Mouse (Mus musculus): ENCODE measurements around the gene Plaur. TPM values are rescaled to one million over a fixed set of nuclear protein-coding genes. Genes with fewer than 3 reads are reported as not detected.
"Not testable (repeated sequence)": the region's sequence is repeated elsewhere in the genome, so short reads cannot be mapped to it uniquely, and the experiment has no call there.

Gene Plaur
- polyA plus RNA-seq, 1 experiment: 1.3 TPM

DNA sequence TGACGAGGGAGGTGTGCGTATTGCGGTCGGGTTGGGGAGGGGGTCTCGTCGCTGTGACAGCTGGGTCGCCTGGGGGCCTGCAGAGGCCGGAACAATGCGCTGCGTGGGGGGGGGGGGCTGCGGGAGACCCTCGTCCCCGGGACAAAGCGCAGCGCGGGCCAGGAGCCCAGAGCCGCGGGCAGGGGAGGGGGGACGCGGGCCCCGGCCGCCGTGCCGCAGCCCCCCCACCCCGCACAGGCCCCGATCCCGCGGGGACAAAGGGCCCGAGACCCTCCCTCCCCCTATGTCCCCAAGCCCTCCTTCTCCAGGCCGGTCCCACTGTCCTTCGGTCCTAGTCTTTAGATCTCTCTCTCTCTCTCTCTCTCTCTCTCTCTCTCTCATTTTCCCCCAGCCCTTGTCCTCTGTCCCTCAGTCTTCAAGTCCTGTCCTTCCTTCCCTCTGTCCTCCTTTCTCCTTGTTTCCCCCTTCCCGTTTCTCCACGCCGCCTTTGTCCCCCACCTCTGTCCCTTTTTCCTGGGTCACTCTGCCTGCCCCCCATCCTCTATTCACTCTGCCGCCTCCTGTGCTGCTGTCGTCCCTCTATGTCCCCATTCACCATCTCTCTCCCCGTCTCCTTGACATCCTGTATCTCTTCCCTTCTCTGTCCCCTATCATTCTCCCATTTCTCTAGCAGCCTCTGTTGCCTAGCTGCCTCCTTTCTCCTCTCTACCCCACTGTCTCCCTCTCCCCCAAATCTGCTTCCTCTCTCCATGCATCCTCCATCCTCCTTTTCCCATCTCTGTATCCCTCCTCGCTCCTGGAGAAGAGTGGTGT lies 20.1 kb downstream of the Plaur start:
- Histone ChIP-seq H3K4me3 (ENCODE audit: insufficient read depth, low read length) (peak overlapping the region; percentile 61), H3K4me1 (ENCODE audit: control insufficient read depth, insufficient read depth, low read length) (peaks cover 2% of the 10 kb centered on the region), H3K27ac (ENCODE audit: insufficient read depth, low read length) (peak overlapping the region; percentile 74)
- TF ChIP-seq CTCF (IDR thresholded peaks at IDR 0.05; ENCODE audit: extremely low read depth, insufficient read depth, low read length) (no peak), POLR2A (IDR thresholded peaks at IDR 0.05; ENCODE audit: extremely low read depth, insufficient read depth, low read length) (no peak)

GRCm38 (mm10) chr7:24483291-24483690 lies 21.0 kb downstream of the Plaur start:
- peak overlapping the region; percentile 61; the same call in 1 of the 2 replicates for H3K4me3 ChIP-seq (ENCODE audit: insufficient read depth, low read length)
- not testable (repeated sequence) for H3K4me1 ChIP-seq (ENCODE audit: control insufficient read depth, insufficient read depth, low read length); H3K27ac ChIP-seq (ENCODE audit: insufficient read depth, low read length)

DNA sequence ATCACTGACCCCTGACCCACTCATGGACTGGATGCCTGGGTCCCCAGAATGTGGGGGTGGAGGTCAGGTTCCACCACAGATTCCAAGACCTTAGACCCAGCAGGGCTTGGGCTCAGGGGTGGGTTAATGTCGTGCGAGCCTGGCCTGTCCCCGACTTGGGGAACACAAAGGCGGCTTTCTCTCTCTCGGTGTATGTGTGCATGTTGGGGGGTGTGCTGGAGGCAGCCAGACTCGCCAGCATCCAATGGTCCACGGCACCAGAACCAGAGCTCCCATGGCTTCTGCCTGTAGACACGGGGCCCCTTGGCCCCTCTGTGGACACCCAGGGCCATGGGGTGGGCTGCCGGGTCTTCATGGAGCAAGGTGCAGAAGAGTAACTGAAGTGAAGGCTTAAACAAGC lies 23.2 kb downstream of the Plaur start:
- Histone ChIP-seq H3K4me1 (ENCODE audit: control insufficient read depth, insufficient read depth, low read length) (peaks cover 2% of the 10 kb centered on the region), H3K27ac (ENCODE audit: insufficient read depth, low read length) (peak overlapping the region; percentile 99), H3K4me3 (ENCODE audit: insufficient read depth, low read length) (peak overlapping the region; percentile 24)
- no peak for TF ChIP-seq POLR2A (IDR thresholded peaks at IDR 0.05; ENCODE audit: extremely low read depth, insufficient read depth, low read length)
- no peak for TF ChIP-seq CTCF (IDR thresholded peaks at IDR 0.05; ENCODE audit: extremely low read depth, insufficient read depth, low read length)

DNA sequence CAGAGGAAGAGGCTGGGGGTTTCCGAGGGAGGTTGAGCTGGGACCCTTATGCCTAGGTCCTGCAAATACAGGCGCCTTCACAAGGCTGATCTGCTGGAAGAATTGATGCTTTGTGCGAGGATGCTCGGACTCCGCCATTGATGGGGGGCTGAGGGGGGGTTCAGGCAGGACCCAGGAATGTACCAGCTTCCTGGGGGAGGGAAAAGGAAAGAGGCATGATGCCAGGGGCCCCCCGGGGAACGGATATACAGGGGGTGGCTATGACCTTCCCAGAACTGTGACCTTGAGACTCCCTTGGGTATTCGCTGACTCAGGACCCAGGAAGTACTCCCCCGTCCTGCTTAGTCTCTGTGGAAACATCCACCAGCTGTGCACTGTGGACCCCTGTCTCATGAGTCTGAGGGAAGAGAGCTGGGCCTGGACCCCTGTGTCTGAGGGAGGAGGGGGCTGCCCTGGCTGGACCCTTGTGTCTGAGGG lies 24.4 kb downstream of the Plaur start:
- Histone ChIP-seq H3K4me1 (ENCODE audit: control insufficient read depth, insufficient read depth, low read length) (peaks cover 2% of the 10 kb centered on the region), H3K27ac (ENCODE audit: insufficient read depth, low read length) (peak overlapping the region; percentile 99), H3K4me3 (ENCODE audit: insufficient read depth, low read length) (peak overlapping the region; percentile 24)
- TF ChIP-seq CTCF (IDR thresholded peaks at IDR 0.05; ENCODE audit: extremely low read depth, insufficient read depth, low read length) (no peak), POLR2A (IDR thresholded peaks at IDR 0.05; ENCODE audit: extremely low read depth, insufficient read depth, low read length) (peak; percentile 66; the same call in 1 of the 2 replicates)

GRCm38 (mm10) chr7:24487403-24487802 lies 25.1 kb downstream of the Plaur start:
- Histone ChIP-seq H3K27ac (ENCODE audit: insufficient read depth, low read length) (peak overlapping the region; percentile 99), H3K4me3 (ENCODE audit: insufficient read depth, low read length) (peak overlapping the region; percentile 24; the same call in 1 of the 2 replicates), H3K4me1 (ENCODE audit: control insufficient read depth, insufficient read depth, low read length) (peaks cover 2% of the 10 kb centered on the region)
- TF ChIP-seq CTCF (IDR thresholded peaks at IDR 0.05; ENCODE audit: extremely low read depth, insufficient read depth, low read length) (no peak), POLR2A (IDR thresholded peaks at IDR 0.05; ENCODE audit: extremely low read depth, insufficient read depth, low read length) (no peak)

- TF ChIP-seq CTCF (IDR thresholded peaks at IDR 0.05; ENCODE audit: extremely low read depth, insufficient read depth, low read length): no peak
- TF ChIP-seq POLR2A (IDR thresholded peaks at IDR 0.05; ENCODE audit: extremely low read depth, insufficient read depth, low read length): no peak
- Histone ChIP-seq H3K27ac (ENCODE audit: insufficient read depth, low read length) (peak overlapping the region; percentile 81; the same call in 1 of the 2 replicates), H3K4me1 (ENCODE audit: control insufficient read depth, insufficient read depth, low read length) (peaks cover 2% of the 10 kb centered on the region), H3K4me3 (ENCODE audit: insufficient read depth, low read length) (no peak overlapping the region)
Observed at GRCm38 (mm10) chr7:24488303-24488702, 26.0 kb downstream of the Plaur start.

DNA sequence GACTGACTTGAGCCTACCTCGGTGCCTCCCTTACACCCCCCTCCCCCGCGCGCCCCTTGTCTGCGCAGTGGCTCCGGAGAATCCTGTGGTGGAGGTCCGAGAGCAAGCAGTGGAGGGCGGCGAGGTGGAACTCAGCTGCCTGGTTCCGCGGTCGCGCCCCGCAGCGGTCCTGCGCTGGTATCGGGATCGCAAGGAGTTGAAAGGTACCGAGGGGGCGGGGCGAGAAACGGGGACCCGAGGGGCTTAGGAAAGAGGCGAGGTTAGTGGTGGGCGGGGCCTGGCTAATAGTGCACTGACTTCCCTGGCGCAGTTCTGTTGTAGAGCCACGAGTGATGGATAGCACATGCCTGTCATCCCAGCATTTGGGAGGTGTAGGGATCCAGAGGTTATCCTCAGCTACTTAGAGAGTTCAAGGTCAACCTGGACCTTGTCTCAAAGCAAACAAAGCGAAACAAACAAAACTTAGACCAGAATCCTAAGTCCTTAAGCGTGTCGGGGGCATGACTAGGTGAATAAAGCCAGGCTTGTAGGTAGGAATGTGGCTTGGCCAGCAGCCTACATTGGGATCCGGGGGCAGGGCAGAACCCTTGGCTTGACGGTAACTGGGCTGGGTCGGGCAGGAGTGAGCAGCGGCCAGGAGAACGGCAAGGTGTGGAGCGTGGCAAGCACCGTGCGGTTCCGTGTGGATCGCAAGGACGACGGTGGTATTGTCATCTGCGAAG lies 37.7 kb downstream of the Plaur start:
- TF ChIP-seq CTCF (IDR thresholded peaks at IDR 0.05; ENCODE audit: extremely low read depth, insufficient read depth, low read length) (no peak), POLR2A (IDR thresholded peaks at IDR 0.05; ENCODE audit: extremely low read depth, insufficient read depth, low read length) (no peak)

GRCm38 (mm10) chr7:24500929-24501328 lies 38.6 kb downstream of the Plaur start:
- no peak overlapping the region for H3K27ac ChIP-seq (ENCODE audit: insufficient read depth, low read length)
- TF ChIP-seq POLR2A (IDR thresholded peaks at IDR 0.05; ENCODE audit: extremely low read depth, insufficient read depth, low read length): no peak
- peak; percentile 21; the same call in 1 of the 2 replicates for TF ChIP-seq CTCF (IDR thresholded peaks at IDR 0.05; ENCODE audit: extremely low read depth, insufficient read depth, low read length)

More for the DNA sequence above, 37.7 kb downstream of the Plaur start:
- Histone ChIP-seq H3K4me1 (ENCODE audit: control insufficient read depth, insufficient read depth, low read length) (peaks cover 1% of the 10 kb centered on the region), H3K27ac (ENCODE audit: insufficient read depth, low read length) (no peak overlapping the region), H3K4me3 (ENCODE audit: insufficient read depth, low read length) (no peak overlapping the region)

DNA sequence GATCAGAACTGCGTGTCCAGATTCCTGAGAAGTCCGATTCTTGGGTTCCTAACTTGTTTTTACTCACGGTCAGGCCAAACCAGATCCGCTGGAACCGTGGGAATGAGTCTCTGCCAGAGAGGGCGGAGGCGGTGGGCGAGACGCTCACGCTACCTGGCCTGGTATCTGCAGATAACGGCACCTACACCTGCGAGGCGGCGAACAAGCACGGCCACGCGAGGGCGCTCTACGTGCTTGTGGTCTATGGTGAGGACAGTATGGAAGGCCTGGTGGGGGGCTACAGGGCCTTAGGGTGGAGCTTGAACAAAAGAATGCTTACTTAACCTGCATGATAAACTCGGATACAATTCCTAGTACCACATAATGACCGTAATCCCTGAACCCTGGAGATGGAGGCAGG lies 39.2 kb downstream of the Plaur start:
- TF ChIP-seq CTCF (IDR thresholded peaks at IDR 0.05; ENCODE audit: extremely low read depth, insufficient read depth, low read length) (0 out of 2 replicates have a peak, but pooled peaks have one; percentile 10), POLR2A (IDR thresholded peaks at IDR 0.05; ENCODE audit: extremely low read depth, insufficient read depth, low read length) (no peak)
- Histone ChIP-seq H3K4me3 (ENCODE audit: insufficient read depth, low read length) (no peak overlapping the region), H3K4me1 (ENCODE audit: control insufficient read depth, insufficient read depth, low read length) (peaks cover 1% of the 10 kb centered on the region), H3K27ac (ENCODE audit: insufficient read depth, low read length) (no peak overlapping the region)

More at GRCm38 (mm10) chr7:24500929-24501328, 38.6 kb downstream of the Plaur start:
- no peak overlapping the region for H3K4me3 ChIP-seq (ENCODE audit: insufficient read depth, low read length)
- H3K4me1 ChIP-seq (ENCODE audit: control insufficient read depth, insufficient read depth, low read length): peaks cover 1% of the 10 kb centered on the region
